Mouse (Mus musculus) embryonic facial prominence, embryonic 11.5 days (tissue): ENCODE measurements around the gene Zbtb22. TPM values are rescaled to one million over a fixed set of nuclear protein-coding genes. Genes with fewer than 3 reads are reported as not detected.

Experiments
- ATAC-seq: fragments of 200-750 bp; cut with Nextera tagmentation; replicated peaks from 2 replicates; pipeline ENCODE4 v1.8.0; 2017; ENCODE audit warnings: low read depth; ENCODE audit not compliant: insufficient number of reproducible peaks, low FRiP score, low TSS enrichment
- DNase-seq: peaks from one replicate; pipeline ENCODE4 v3.0.0-alpha.2; 2015; ENCODE audit warnings: low spot score
- H3K27ac ChIP-seq: fragments of 300-500 bp; sonication (generic); replicated peaks from 2 replicates; pipeline ENCODE4 v1.5.1; 2014; ENCODE audit warnings: mild to moderate bottlenecking, low read depth, low read length, control low read depth
- H3K27me3 ChIP-seq: fragments of 300-500 bp; sonication (generic); 2 replicates; pipeline ENCODE4 v1.6.1; 2014; ENCODE audit warnings: mild to moderate bottlenecking, low read length, moderate library complexity, mixed read lengths; ENCODE audit not compliant: control insufficient read depth, insufficient read depth
- H3K36me3 ChIP-seq: fragments of 300-500 bp; sonication (generic); replicated peaks from 2 replicates; pipeline ENCODE4 v1.6.1; 2014; ENCODE audit warnings: low read depth, mild to moderate bottlenecking, low read length, moderate library complexity, mixed read lengths; ENCODE audit not compliant: control insufficient read depth, insufficient read depth
- H3K4me1 ChIP-seq: fragments of 300-500 bp; sonication (generic); 2 replicates; pipeline ENCODE4 v1.6.1; 2014; ENCODE audit warnings: low read length, mixed read lengths; ENCODE audit not compliant: control insufficient read depth, insufficient read depth
- H3K4me2 ChIP-seq: fragments of 300-500 bp; sonication (generic); 2 replicates; pipeline ENCODE4 v1.6.1; 2014; ENCODE audit warnings: low read depth, mild to moderate bottlenecking, control low read depth, low read length, moderate library complexity
- H3K4me3 ChIP-seq: fragments of 300-500 bp; sonication (generic); 2 replicates; pipeline ENCODE4 v1.5.1; 2014; ENCODE audit warnings: low read depth, low read length, control low read depth
- H3K9ac ChIP-seq: fragments of 300-500 bp; sonication (generic); replicated peaks from 2 replicates; pipeline ENCODE4 v1.6.1; 2014; ENCODE audit warnings: mild to moderate bottlenecking, control low read depth, low read length
- H3K9me3 ChIP-seq: fragments of 300-500 bp; sonication (generic); replicated peaks from 2 replicates; pipeline ENCODE4 v1.6.1; 2016; ENCODE audit warnings: mild to moderate bottlenecking, low read length, inconsistent platforms, mixed read lengths; ENCODE audit not compliant: control insufficient read depth
- WGBS: fragments of 180-500 bp; shearing (Covaris S2); extraction: QIAGEN DNeasy Blood & Tissue Kit; methylation state at CpG from one replicate; pipeline ENCODE4 v1.1.7; 2014; 5-methylcytosine and 5-hydroxymethylcytosine counted together
- polyA plus RNA-seq: library from polyadenylated mRNA; unstranded; fragments of >200 nt; fragmentation: Nextera tagmentation; extraction: Ambion mirVana; gene quantifications from 2 replicates; pipeline ENCODE4 v1.2.1, GENCODE M21; 2014

Gene Zbtb22
- polyA plus RNA-seq, 1 experiment from 2014 or later, result 7.3 TPM

DNA sequence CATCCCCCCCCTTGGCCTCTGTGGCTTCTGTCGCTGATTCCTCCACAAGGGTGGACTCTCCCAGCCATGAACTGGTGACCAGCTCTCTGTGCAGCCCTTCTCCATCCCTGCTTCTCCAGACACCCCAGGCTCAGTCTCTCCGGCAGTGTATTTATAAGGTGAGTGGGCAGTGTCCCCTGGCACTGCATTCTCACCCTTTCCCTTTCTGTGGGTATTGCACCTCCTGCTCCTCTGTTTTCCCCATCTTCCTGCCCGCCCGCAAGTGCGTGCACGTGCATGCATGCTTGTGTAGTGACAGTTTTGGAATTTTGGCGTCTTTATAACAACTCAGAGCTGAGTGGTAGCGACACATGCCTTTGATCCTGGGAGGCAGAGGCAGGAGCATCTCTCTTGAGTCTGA, 1.8 kb upstream of the Zbtb22 start:
- Histone ChIP-seq H3K27ac (no peak overlapping the region), H3K36me3 (peaks cover 23% of the 10 kb centered on the region)

GRCm38 (mm10) chr17:33914969-33915391, 724 bp upstream of the Zbtb22 start:
- 77% methylated on average over 13 of the region's 13 CpGs for WGBS
- Histone ChIP-seq H3K9ac (no peak overlapping the region), H3K27me3 (no peaks in the 10 kb centered on the region), H3K9me3 (no peaks in the 10 kb centered on the region), H3K4me2 (peak overlapping the region; percentile 5; the same call in 1 of the 2 replicates), H3K4me3 (no peak overlapping the region), H3K36me3 (peaks cover 23% of the 10 kb centered on the region), H3K4me1 (peaks cover 2% of the 10 kb centered on the region), H3K27ac (no peak overlapping the region)
- DNase-seq, result no peak
- ATAC-seq, result no peak

More for the DNA sequence above, 1.8 kb upstream of the Zbtb22 start:
- Histone ChIP-seq H3K4me2 (no peak overlapping the region), H3K4me1 (no peaks in the 10 kb centered on the region), H3K9me3 (no peaks in the 10 kb centered on the region), H3K9ac (no peak overlapping the region), H3K27me3 (no peaks in the 10 kb centered on the region), H3K4me3 (no peak overlapping the region)
- DNase-seq (no peak), ATAC-seq (no peak)
- WGBS, result 91% methylated on average over 8 of the region's 8 CpGs

DNA sequence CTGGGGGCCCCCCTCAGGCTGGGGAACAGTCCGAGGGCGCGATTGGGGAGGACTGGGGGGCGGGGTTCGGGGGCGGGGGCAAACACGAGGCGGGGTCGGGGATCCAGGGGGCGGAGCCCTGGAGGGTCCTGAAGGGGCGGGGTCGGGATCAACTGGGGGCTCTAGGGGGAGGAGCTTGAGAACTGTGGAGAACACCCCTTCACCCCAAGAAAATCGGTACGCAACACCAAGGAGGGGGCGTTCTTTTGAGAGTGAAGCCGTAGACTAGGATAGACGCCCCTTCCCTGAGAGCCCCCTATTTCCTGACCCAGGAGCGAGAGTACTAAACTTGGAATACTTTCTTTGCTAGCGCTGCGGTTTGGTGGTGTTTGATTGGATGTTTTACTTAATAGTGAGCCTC, 590 bp downstream of the Zbtb22 start:
- no peaks in the 10 kb centered on the region for H3K27me3 ChIP-seq
- H3K4me3 ChIP-seq, result peak overlapping the region; percentile 54
- H3K9ac ChIP-seq, result peak overlapping the region; percentile 61
- H3K4me2 ChIP-seq, result peak overlapping the region; percentile 46
- 0% methylated on average over 14 of the region's 20 CpGs for WGBS
- H3K9me3 ChIP-seq, result no peaks in the 10 kb centered on the region
- peaks cover 21% of the 10 kb centered on the region for H3K36me3 ChIP-seq
- H3K4me1 ChIP-seq, result peaks cover 2% of the 10 kb centered on the region
- peak overlapping the region; percentile 59 for H3K27ac ChIP-seq
- ATAC-seq (no peak; the same call in 1 of the 2 replicates), DNase-seq (peak; percentile 84)

DNA sequence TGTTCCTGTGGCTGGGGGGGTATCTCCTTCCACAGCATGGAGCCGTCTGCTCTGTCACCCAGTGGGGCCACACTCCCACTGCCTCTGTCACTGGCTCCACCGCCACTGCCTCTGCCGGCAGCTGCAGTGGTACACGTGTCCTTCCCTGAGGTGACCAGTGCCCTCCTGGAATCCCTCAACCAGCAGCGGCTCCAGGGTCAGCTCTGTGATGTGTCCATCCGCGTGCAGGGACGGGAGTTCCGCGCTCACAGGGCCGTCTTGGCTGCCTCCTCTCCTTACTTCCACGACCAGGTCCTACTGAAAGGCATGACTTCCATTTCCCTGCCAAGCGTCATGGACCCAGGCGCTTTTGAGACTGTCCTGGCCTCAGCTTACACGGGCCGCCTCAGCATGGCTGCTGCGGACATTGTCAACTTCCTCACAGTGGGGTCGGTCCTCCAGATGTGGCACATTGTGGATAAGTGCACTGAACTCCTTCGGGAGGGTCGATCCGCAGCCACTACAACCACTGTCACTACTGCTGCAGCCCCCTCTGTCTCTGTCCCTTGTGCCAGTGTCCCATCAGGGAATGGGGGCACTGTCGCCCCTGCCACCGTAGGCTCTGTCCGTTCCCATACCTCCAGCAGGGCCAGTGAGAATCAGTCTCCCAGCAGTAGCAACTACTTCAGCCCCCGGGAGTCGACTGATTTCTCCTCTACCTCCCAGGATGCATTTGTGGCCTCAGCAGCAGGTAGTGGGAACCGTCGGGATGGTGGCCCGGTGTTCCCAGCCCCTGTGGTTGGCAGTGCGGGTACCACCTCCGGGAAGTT, 1.3 kb downstream of the Zbtb22 start:
- H3K4me3 ChIP-seq, result peak overlapping the region; percentile 54
- H3K27ac ChIP-seq, result no peak overlapping the region
- H3K4me2 ChIP-seq, result peak overlapping the region; percentile 46
- H3K4me1 ChIP-seq, result peaks cover 2% of the 10 kb centered on the region
- DNase-seq (no peak), ATAC-seq (no peak)
- 70% methylated on average over 31 of the region's 31 CpGs for WGBS
- H3K9me3 ChIP-seq, result no peaks in the 10 kb centered on the region
- peaks cover 15% of the 10 kb centered on the region for H3K36me3 ChIP-seq
- no peaks in the 10 kb centered on the region for H3K27me3 ChIP-seq
- H3K9ac ChIP-seq, result no peak overlapping the region; the same call in 1 of the 2 replicates

DNA sequence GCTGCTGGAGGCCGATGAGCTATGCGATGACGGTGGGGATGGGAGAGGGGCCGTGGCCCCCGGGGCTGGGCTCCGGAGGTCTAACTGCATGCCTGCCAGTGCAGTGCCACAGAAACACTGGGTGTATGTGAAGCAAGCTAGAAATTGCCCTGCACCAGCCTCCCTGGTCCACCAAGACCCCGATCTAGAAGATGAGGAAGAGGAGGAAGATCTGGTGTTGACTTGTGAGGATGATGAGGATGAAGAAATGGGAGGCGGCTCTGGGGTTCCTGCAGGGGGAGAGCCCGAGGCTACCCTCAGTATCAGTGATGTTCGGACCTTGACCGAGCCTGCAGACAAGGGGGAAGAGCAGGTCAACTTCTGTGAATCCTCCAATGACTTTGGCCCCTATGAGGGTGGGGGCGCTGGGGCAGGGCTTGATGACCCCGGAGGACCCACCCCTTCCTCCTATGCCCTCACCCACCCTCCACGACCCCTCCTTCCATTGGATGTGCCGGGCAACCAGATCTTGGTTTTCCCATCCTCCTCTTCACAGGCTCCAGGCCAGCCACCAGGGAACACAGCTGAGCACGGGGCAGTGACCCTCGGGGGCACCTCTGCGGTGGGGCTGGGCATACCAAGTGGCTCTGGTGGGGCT, 2.1 kb downstream of the Zbtb22 start:
- Histone ChIP-seq H3K36me3 (peaks cover 10% of the 10 kb centered on the region), H3K27ac (no peak overlapping the region), H3K4me2 (no peak overlapping the region), H3K9me3 (no peaks in the 10 kb centered on the region), H3K4me1 (peaks cover 2% of the 10 kb centered on the region), H3K27me3 (no peaks in the 10 kb centered on the region), H3K9ac (no peak overlapping the region), H3K4me3 (peak overlapping the region; percentile 10; the same call in 1 of the 2 replicates)
- WGBS, result 86% methylated on average over 18 of the region's 18 CpGs
- ATAC-seq (no peak), DNase-seq (no peak)

DNA sequence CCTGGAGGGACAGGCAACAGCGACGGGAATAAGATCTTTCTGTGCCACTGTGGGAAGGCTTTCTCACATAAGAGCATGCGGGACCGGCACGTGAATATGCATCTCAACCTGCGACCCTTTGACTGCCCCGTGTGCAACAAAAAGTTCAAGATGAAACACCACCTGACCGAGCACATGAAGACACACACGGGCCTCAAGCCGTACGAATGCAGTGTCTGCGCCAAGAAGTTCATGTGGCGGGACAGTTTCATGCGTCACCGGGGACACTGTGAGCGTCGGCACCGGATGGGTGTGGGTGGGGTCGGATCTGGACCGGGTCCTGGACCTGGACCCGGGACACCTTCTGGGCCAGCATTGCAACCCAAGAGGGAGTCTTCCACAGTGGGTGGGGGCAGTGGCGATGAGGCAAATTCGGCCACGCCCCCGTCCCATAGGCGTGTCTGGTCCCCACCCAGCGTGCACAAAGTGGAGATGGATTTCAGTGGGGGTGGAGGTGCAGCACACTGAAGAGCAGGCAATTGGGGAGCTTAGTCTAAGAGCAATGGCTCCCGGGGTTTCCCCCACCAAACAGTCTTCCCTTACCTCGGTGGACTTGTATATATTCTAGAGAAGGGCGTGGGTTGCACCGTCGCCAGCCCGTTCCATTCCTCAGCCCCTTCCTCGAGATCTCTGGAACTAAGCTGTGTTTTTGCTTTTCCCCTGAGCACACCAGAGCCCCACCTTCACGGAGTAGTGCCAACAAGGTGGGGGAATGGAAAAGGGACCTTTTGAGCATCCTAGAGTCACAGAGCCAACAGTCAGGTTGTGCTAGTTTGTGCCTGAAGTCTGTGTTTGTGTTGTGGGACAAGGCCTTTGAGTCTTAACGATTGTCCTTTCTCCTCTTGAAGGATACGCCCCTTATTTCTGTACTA, 2.8 kb downstream of the Zbtb22 start:
- Histone ChIP-seq H3K4me2 (no peak overlapping the region; the same call in 1 of the 2 replicates), H3K27ac (no peak overlapping the region), H3K36me3 (peaks cover 7% of the 10 kb centered on the region), H3K4me1 (peaks cover 2% of the 10 kb centered on the region), H3K4me3 (peak overlapping the region; percentile 51; the same call in 1 of the 2 replicates), H3K9me3 (no peaks in the 10 kb centered on the region), H3K27me3 (no peaks in the 10 kb centered on the region), H3K9ac (no peak overlapping the region)
- ATAC-seq, result no peak
- no peak for DNase-seq
- WGBS, result 59% methylated on average over 37 of the region's 37 CpGs

DNA sequence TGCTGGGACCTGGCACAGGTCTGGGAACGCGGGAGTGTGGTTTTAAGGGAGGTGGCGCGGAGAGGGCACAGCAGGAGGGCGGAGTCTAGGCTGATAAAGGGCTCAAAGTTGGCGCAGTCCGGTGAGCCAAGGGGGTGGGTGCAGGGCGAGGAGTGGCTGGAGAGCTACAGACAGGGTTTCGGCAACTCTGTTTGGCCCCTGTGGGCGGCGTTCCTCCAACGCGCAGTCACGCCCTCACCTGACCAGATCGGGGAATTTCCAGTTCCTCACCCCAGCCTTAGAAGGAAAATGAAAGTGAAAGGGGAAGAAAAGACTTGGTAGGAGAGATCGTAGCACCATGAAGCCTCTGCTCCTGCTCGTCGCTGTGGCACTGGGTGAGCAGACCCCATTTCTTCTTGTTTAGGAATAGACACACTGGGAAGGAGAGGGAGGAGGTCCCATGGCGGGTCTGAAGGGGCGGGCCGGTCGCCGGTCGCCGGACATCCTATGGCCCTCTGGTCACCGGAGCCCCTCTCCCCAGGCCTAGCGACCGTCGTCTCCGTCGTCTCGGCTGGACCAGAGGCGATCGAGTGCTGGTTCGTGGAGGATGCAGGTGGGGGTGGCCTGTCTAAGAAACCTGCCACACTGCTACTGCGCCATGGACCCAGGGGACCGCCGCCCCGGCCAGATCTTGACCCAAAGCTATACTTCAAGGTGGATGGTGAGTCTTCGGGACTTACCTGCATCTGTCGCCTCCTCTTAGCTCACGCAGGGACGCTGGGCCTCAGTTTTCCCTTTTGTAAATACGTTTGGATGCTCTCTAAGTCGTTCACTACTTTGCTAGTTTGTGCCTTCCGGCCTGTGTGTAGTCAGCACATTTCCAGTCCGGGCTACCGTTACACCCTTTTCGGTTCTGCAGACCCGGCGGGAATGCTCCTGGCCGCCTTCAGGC, 3.9 kb downstream of the Zbtb22 start:
- Histone ChIP-seq H3K4me1 (peaks cover 2% of the 10 kb centered on the region), H3K9me3 (no peaks in the 10 kb centered on the region), H3K27me3 (no peaks in the 10 kb centered on the region), H3K4me3 (peak overlapping the region; percentile 51), H3K9ac (peak overlapping the region; percentile 69), H3K36me3 (no peaks in the 10 kb centered on the region), H3K4me2 (peak overlapping the region; percentile 96), H3K27ac (no peak overlapping the region; the same call in 1 of the 2 replicates)
- DNase-seq, result peak; percentile 46
- ATAC-seq, result no peak
- WGBS, result under 1% methylated on average over 52 of the region's 52 CpGs
